Mouse (Mus musculus) limb, embryonic 14.5 days (tissue): ENCODE data around the gene Stat5a. TPM values are rescaled to one million over a fixed set of nuclear protein-coding genes. Genes with fewer than 3 reads are reported as not detected.

Experiments used
- ATAC-seq: fragments of 200-750 bp; cut with Nextera tagmentation; 2 replicates; pipeline ENCODE4 v1.8.0; 2017; ENCODE audit warnings: low read depth, moderate number of reproducible peaks, moderate TSS enrichment; ENCODE audit not compliant: low FRiP score
- DNase-seq: peaks from one replicate; pipeline ENCODE4 v3.0.0-alpha.2; 2015; ENCODE audit warnings: low spot score
- H3K27ac ChIP-seq: fragments of 300-500 bp; sonication (generic); replicated peaks from 2 replicates; pipeline ENCODE4 v1.5.1; 2014; ENCODE audit warnings: low read depth, mild to moderate bottlenecking, low read length, moderate library complexity, mixed read lengths
- H3K27me3 ChIP-seq: fragments of 300-500 bp; sonication (generic); 2 replicates; pipeline ENCODE4 v1.6.1; 2014; ENCODE audit warnings: low read length, mixed read lengths; ENCODE audit not compliant: control insufficient read depth, insufficient read depth
- H3K36me3 ChIP-seq: fragments of 300-500 bp; sonication (generic); 2 replicates; pipeline ENCODE4 v1.6.1; 2014; ENCODE audit warnings: mild to moderate bottlenecking, low read length, moderate library complexity, mixed read lengths; ENCODE audit not compliant: control insufficient read depth, insufficient read depth
- H3K4me1 ChIP-seq: fragments of 300-500 bp; sonication (generic); 2 replicates; pipeline ENCODE4 v1.6.1; 2014; ENCODE audit warnings: antibody characterized with exemption, low read length, mixed read lengths; ENCODE audit not compliant: control insufficient read depth, insufficient read depth
- H3K4me2 ChIP-seq: fragments of 300-500 bp; sonication (generic); replicated peaks from 2 replicates; pipeline ENCODE4 v1.6.1; 2014; ENCODE audit warnings: low read depth, mild to moderate bottlenecking, low read length, moderate library complexity; ENCODE audit not compliant: severe bottlenecking
- H3K4me3 ChIP-seq: fragments of 300-500 bp; sonication (generic); replicated peaks from 2 replicates; pipeline ENCODE4 v1.5.1; 2014; ENCODE audit warnings: low read length
- H3K9ac ChIP-seq: fragments of 300-500 bp; sonication (generic); 2 replicates; pipeline ENCODE4 v1.6.1; 2014; ENCODE audit warnings: mild to moderate bottlenecking, low read depth, low read length, moderate library complexity; ENCODE audit not compliant: severe bottlenecking
- H3K9me3 ChIP-seq: fragments of 300-500 bp; sonication (generic); 2 replicates; pipeline ENCODE4 v1.6.1; 2016; ENCODE audit warnings: low read length; ENCODE audit not compliant: control insufficient read depth
- POLR2A ChIP-seq: fragments of 200-500 bp; IDR thresholded peaks from 2 replicates; pipeline ENCODE4 v1.8.0; 2012; ENCODE audit warnings: inconsistent platforms, mild to moderate bottlenecking, moderate library complexity, borderline replicate concordance; ENCODE audit not compliant: insufficient read depth, insufficient read length; ENCODE audit errors: extremely low read depth
- WGBS: fragments of 180-500 bp; shearing (Covaris S2); extraction: QIAGEN DNeasy Blood & Tissue Kit; methylation state at CpG from one replicate; pipeline ENCODE4 v1.1.7; 2014; 5-methylcytosine and 5-hydroxymethylcytosine counted together
- polyA plus RNA-seq, 2 experiments: library from polyadenylated mRNA; depleted of rRNA in 1 of 2; stranded (reverse) in 1 of 2; unstranded in 1 of 2; fragments of >200 nt; fragmentation: Nextera tagmentation in 1 of 2; extraction: Ambion mirVana in 1 of 2; gene quantifications; 2 replicates each; pipeline versions ENCODE4 v1.2.1 to v1.2.3; 2012 to 2014

Gene Stat5a
- polyA plus RNA-seq, 2 experiments, result 7.8 to 8.0 TPM

- Histone ChIP-seq H3K4me2 (no peak overlapping the region), H3K9me3 (no peaks in the 10 kb centered on the region), H3K4me3 (no peak overlapping the region), H3K9ac (no peak overlapping the region), H3K4me1 (0 out of 2 replicates have a peak, but pooled peaks cover 3% of the 10 kb centered on the region), H3K36me3 (no peaks in the 10 kb centered on the region), H3K27me3 (no peaks in the 10 kb centered on the region), H3K27ac (no peak overlapping the region)
- no peak for ATAC-seq
- DNase-seq, result no peak
- 66% methylated on average over 7 of the region's 7 CpGs for WGBS
- no peak for TF ChIP-seq POLR2A
These were observed 25.7 kb upstream of the Stat5a start for GRCm38 (mm10) chr11:100833466-100833865.

GRCm38 (mm10) chr11:100836923-100837702 lies 22.0 kb upstream of the Stat5a start:
- ATAC-seq (no peak), DNase-seq (no peak)
- Histone ChIP-seq H3K4me3 (no peak overlapping the region), H3K36me3 (no peaks in the 10 kb centered on the region), H3K9me3 (no peaks in the 10 kb centered on the region), H3K4me2 (no peak overlapping the region), H3K27me3 (no peaks in the 10 kb centered on the region), H3K4me1 (no peaks in the 10 kb centered on the region), H3K9ac (no peak overlapping the region), H3K27ac (no peak overlapping the region)
- TF ChIP-seq POLR2A, result no peak
- WGBS, result 83% methylated on average over 9 of the region's 9 CpGs

GRCm38 (mm10) chr11:100838894-100839293 lies 20.3 kb upstream of the Stat5a start:
- Histone ChIP-seq H3K4me1 (no peaks in the 10 kb centered on the region), H3K4me3 (no peak overlapping the region), H3K9ac (no peak overlapping the region), H3K4me2 (no peak overlapping the region), H3K36me3 (no peaks in the 10 kb centered on the region), H3K27ac (no peak overlapping the region), H3K27me3 (no peaks in the 10 kb centered on the region), H3K9me3 (no peaks in the 10 kb centered on the region)
- ATAC-seq (no peak), DNase-seq (no peak)
- no peak for TF ChIP-seq POLR2A
- 93% methylated on average over 9 of the region's 9 CpGs for WGBS

- 67% methylated on average over 8 of the region's 8 CpGs for WGBS
These were observed 19.6 kb upstream of the Stat5a start for GRCm38 (mm10) chr11:100839523-100839922.

GRCm38 (mm10) chr11:100840866-100841265 lies 18.3 kb upstream of the Stat5a start:
- H3K27me3 ChIP-seq, result no peaks in the 10 kb centered on the region
- no peak overlapping the region for H3K4me2 ChIP-seq
- 61% methylated on average over 12 of the region's 12 CpGs for WGBS
- no peaks in the 10 kb centered on the region for H3K36me3 ChIP-seq
- H3K4me1 ChIP-seq, result no peaks in the 10 kb centered on the region
- DNase-seq, result no peak
- no peak overlapping the region for H3K27ac ChIP-seq
- H3K9me3 ChIP-seq, result no peaks in the 10 kb centered on the region
- ATAC-seq, result no peak
- H3K9ac ChIP-seq, result no peak overlapping the region
- TF ChIP-seq POLR2A, result no peak
- H3K4me3 ChIP-seq, result no peak overlapping the region

More at GRCm38 (mm10) chr11:100839523-100839922, 19.6 kb upstream of the Stat5a start:
- Histone ChIP-seq H3K4me2 (no peak overlapping the region), H3K27ac (no peak overlapping the region), H3K27me3 (no peaks in the 10 kb centered on the region), H3K36me3 (no peaks in the 10 kb centered on the region), H3K4me1 (no peaks in the 10 kb centered on the region), H3K4me3 (no peak overlapping the region), H3K9me3 (no peaks in the 10 kb centered on the region), H3K9ac (no peak overlapping the region)
- DNase-seq (no peak), ATAC-seq (no peak)
- TF ChIP-seq POLR2A, result no peak

- Histone ChIP-seq H3K27me3 (no peaks in the 10 kb centered on the region), H3K4me3 (no peak overlapping the region), H3K36me3 (no peaks in the 10 kb centered on the region), H3K4me2 (no peak overlapping the region), H3K9me3 (no peaks in the 10 kb centered on the region), H3K27ac (no peak overlapping the region), H3K9ac (no peak overlapping the region), H3K4me1 (no peaks in the 10 kb centered on the region)
- ATAC-seq, result no peak
- DNase-seq, result no peak
- no peak for TF ChIP-seq POLR2A
- WGBS, result 76% methylated on average over 7 of the region's 7 CpGs
These were observed 17.1 kb upstream of the Stat5a start for GRCm38 (mm10) chr11:100842025-100842424.
